Mouse (Mus musculus) bone marrow, adult 2 months (tissue): ENCODE results near the gene Grb10.

Experiments used
- CTCF ChIP-seq: fragments of 200-500 bp; IDR thresholded peaks from 2 replicates; pipeline ENCODE4 v1.5.1; 2011; ENCODE audit warnings: low read length, control low read depth; ENCODE audit not compliant: control insufficient read depth, insufficient read depth
- POLR2A ChIP-seq: fragments of 200-500 bp; IDR thresholded peaks from 2 replicates; pipeline ENCODE4 v1.6.1; 2011; ENCODE audit warnings: low read depth, mild to moderate bottlenecking, control low read depth, low read length, borderline replicate concordance; ENCODE audit not compliant: control insufficient read depth

GRCm38 (mm10) chr11:11905518-11905917, 133.0 kb downstream of the Grb10 start:
- no peak for TF ChIP-seq CTCF
- TF ChIP-seq POLR2A = no peak
